ENCODE assay signal across 16 mouse cellular contexts in genomic region chr12:112507984-112508383, GRCm38 (mm10). TPM values are rescaled to one million over a fixed set of nuclear protein-coding genes. Genes with fewer than 3 reads are reported as not detected.
DNase-seq lines count a peak whose midpoint lies in the region; ATAC-seq and TF ChIP-seq lines count a peak whose summit lies in the region.
"Had no signal": no experiment of that assay in that cellular context is flagged by ENCODE, and none has a peak within 500 bp of the region (broad histone marks: within the 10 kb centered on the region; RNA-seq: fewer than 3 reads in every experiment).

No protein-coding gene starts in this region.

- no peak overlapping the region for H3ac ChIP-seq in C2C12 (ENCODE audit: control insufficient read depth, insufficient read length, low read depth)

- H3K9me3 ChIP-seq in hindbrain, embryonic 14.5 days (ENCODE audit: control insufficient read depth, low read length), result no peaks in the 10 kb centered on the region
- no peaks in the 10 kb centered on the region for H3K9me3 ChIP-seq in midbrain, embryonic 15.5 days
- H3K9me3 ChIP-seq: embryonic facial prominence, embryonic 13.5 days; lung, embryonic 15.5 days had no signal

- peak overlapping the region; percentile 75 for H3K27ac ChIP-seq in hindbrain, embryonic 14.5 days
- H3K27ac ChIP-seq in midbrain, embryonic 15.5 days, result peak overlapping the region; percentile 74
- H3K27ac ChIP-seq in kidney, adult 2 months (ENCODE audit: insufficient read depth, low read depth, low read length), result no peak overlapping the region
- H3K27ac ChIP-seq: embryonic facial prominence, embryonic 13.5 days; kidney, postnatal 0 days; lung, embryonic 15.5 days had no signal

- TF ChIP-seq POLR2A in kidney, adult 2 months (IDR thresholded peaks at IDR 0.05; ENCODE audit: low read depth, low read length), result no peak

- no peak for ATAC-seq in hindbrain, embryonic 14.5 days (ENCODE audit: low FRiP score)
- no peak for ATAC-seq in midbrain, embryonic 15.5 days (replicated peaks)

- TF ChIP-seq CTCF in C2C12 (IDR thresholded peaks at IDR 0.05; ENCODE audit: control insufficient read depth, insufficient read depth, insufficient read length), result no peak
- TF ChIP-seq CTCF in kidney, adult 2 months (conservative IDR thresholded peaks at IDR 0.05; ENCODE audit: insufficient read depth, insufficient read length, low read depth, low read length), result no peak

- H3K4me2 ChIP-seq in hindbrain, embryonic 14.5 days (replicated peaks), result peak overlapping the region; percentile 35
- peak overlapping the region; percentile 75 for H3K4me2 ChIP-seq in midbrain, embryonic 15.5 days
- H3K4me2 ChIP-seq: embryonic facial prominence, embryonic 13.5 days; liver, embryonic 11.5 days; lung, embryonic 15.5 days had no signal

- H3K36me3 ChIP-seq in C2C12 (ENCODE audit: control insufficient read depth, insufficient read depth), result no peaks in the 10 kb centered on the region
- H3K36me3 ChIP-seq in hindbrain, embryonic 14.5 days (replicated peaks; ENCODE audit: control insufficient read depth, insufficient read depth), result no peaks in the 10 kb centered on the region
- no peaks in the 10 kb centered on the region for H3K36me3 ChIP-seq in midbrain, embryonic 15.5 days (replicated peaks)
- no peaks in the 10 kb centered on the region for H3K36me3 ChIP-seq in kidney, adult 2 months (ENCODE audit: control insufficient read depth, insufficient read depth, low read length)
- H3K36me3 ChIP-seq: embryonic facial prominence, embryonic 13.5 days; lung, embryonic 15.5 days had no signal

- H3K79me3 ChIP-seq in C2C12 (ENCODE audit: low read depth), result no peaks in the 10 kb centered on the region

- H3K79me2 ChIP-seq in C2C12 (ENCODE audit: control insufficient read depth, insufficient read depth), result no peaks in the 10 kb centered on the region

- no peak overlapping the region for H3K4me3 ChIP-seq in C2C12 (ENCODE audit: insufficient read depth, poor library complexity, severe bottlenecking)
- H3K4me3 ChIP-seq in hindbrain, embryonic 14.5 days (replicated peaks; ENCODE audit: low read length), result no peak overlapping the region
- H3K4me3 ChIP-seq in midbrain, embryonic 15.5 days, result no peak overlapping the region
- no peak overlapping the region for H3K4me3 ChIP-seq in kidney, adult 2 months (ENCODE audit: insufficient read depth, low read depth, low read length)
- H3K4me3 ChIP-seq: embryonic facial prominence, embryonic 13.5 days; lung, embryonic 15.5 days had no signal

- peak overlapping the region; percentile 2; the same call in 1 of the 2 replicates for H3K9ac ChIP-seq in hindbrain, embryonic 14.5 days
- no peak overlapping the region for H3K9ac ChIP-seq in midbrain, embryonic 15.5 days
- H3K9ac ChIP-seq: embryonic facial prominence, embryonic 13.5 days; lung, embryonic 15.5 days had no signal

- 77% methylated on average over 3 of the region's 3 CpGs for WGBS in hindbrain, embryonic 14.5 days
- 81% methylated on average over 3 of the region's 3 CpGs for WGBS in midbrain, embryonic 15.5 days
- WGBS in kidney, adult 2 months, result 78% methylated on average over 3 of the region's 3 CpGs

- peaks cover 60% of the 10 kb centered on the region for H3K4me1 ChIP-seq in hindbrain, embryonic 14.5 days (replicated peaks; ENCODE audit: control insufficient read depth, insufficient read depth, low read length)
- H3K4me1 ChIP-seq in midbrain, embryonic 15.5 days, result peaks cover 65% of the 10 kb centered on the region
- H3K4me1 ChIP-seq in kidney, adult 2 months (ENCODE audit: control insufficient read depth, insufficient read depth, low read length), result 0 out of 2 replicates have a peak, but pooled peaks cover 4% of the 10 kb centered on the region

- peak; percentile 74 for DNase-seq in 3T3-L1 (ENCODE audit: low read depth, low spot score)
- no peak for DNase-seq in hindbrain, embryonic 14.5 days (ENCODE audit: low spot score)
- DNase-seq in spleen, adult 12 weeks (ENCODE audit: low spot score), result no peak
- no peak for DNase-seq in T-cell, adult 2 months (ENCODE audit: low spot score)
- DNase-seq in kidney, adult 2 months, result no peak
- DNase-seq: adrenal gland, postnatal 10 days; cerebellum, adult 2 months; heart, adult 18-20 months; layer of hippocampus, adult 9-11 months; right cerebral cortex, postnatal 25 days had no signal

- H3K27me3 ChIP-seq in C2C12 (ENCODE audit: control insufficient read depth, insufficient read depth, insufficient read length), result peaks cover 10% of the 10 kb centered on the region
- no peaks in the 10 kb centered on the region for H3K27me3 ChIP-seq in hindbrain, embryonic 14.5 days (ENCODE audit: control insufficient read depth, insufficient read depth, low read length)
- H3K27me3 ChIP-seq in midbrain, embryonic 15.5 days (replicated peaks), result peaks cover 8% of the 10 kb centered on the region; the same call in 1 of the 2 replicates
- H3K27me3 ChIP-seq in kidney, adult 2 months (replicated peaks; ENCODE audit: control insufficient read depth, insufficient read depth, low read length), result no peaks in the 10 kb centered on the region

TF ChIP-seq in C2C12, 6 proteins besides CTCF, POLR2A, EP300 and RAD21:
- TF ChIP-seq MYOG (IDR thresholded peaks at IDR 0.05; ENCODE audit: control insufficient read depth, extremely low read depth, insufficient read length), result no peak
- peak; percentile 4 for TF ChIP-seq USF1 (IDR thresholded peaks at IDR 0.05; ENCODE audit: low read depth)
- TF ChIP-seq MYOD1 (IDR thresholded peaks at IDR 0.05; ENCODE audit: control insufficient read depth, insufficient read length, low read depth), result peak; percentile 48
- no peak for TF ChIP-seq MAX (IDR thresholded peaks at IDR 0.05)
- no peak for TF ChIP-seq CEBPB (IDR thresholded peaks at IDR 0.05; ENCODE audit: low read depth)
- no peak for TF ChIP-seq FOSL1 (IDR thresholded peaks at IDR 0.05; ENCODE audit: insufficient read depth, low read length, poor library complexity, severe bottlenecking)
TF ChIP-seq in C2C12: peak in this region for 2.

RNA-seq across cellular contexts. Expression of gene Tmem179, which starts 8.6 kb away (rescaled TPM):
- polyA plus RNA-seq in C2C12 (2012; fragmentation: generic; extraction: Trizol), result 1.1 TPM
- 64.6 and 72.2 TPM in 2 replicates for polyA plus RNA-seq in hindbrain, embryonic 14.5 days (2014; fragmentation: Nextera tagmentation; extraction: Ambion mirVana)
- 87.0 and 90.2 TPM in 2 replicates for polyA plus RNA-seq in midbrain, embryonic 15.5 days (2015; fragmentation: Nextera tagmentation; extraction: Ambion mirVana)
- polyA plus RNA-seq in kidney, adult 2 months (2012; rRNA removed), result 0.45 and 1.0 TPM in 2 replicates

RNA-seq across cellular contexts. Expression of gene A530016L24Rik, which starts 18.7 kb away (rescaled TPM):
- 0.13 TPM for polyA plus RNA-seq in C2C12 (2012; fragmentation: generic; extraction: Trizol)
- 0.18 and 0.19 TPM in 2 replicates for polyA plus RNA-seq in hindbrain, embryonic 14.5 days (2014; fragmentation: Nextera tagmentation; extraction: Ambion mirVana)
- polyA plus RNA-seq in midbrain, embryonic 15.5 days (2015; fragmentation: Nextera tagmentation; extraction: Ambion mirVana), result 0.22 and 0.24 TPM in 2 replicates
- 11.4 and 16.2 TPM in 2 replicates for polyA plus RNA-seq in kidney, adult 2 months (2012; rRNA removed)

Comparison
In these comparisons a context has a peak if more than half of its experiments do, and no peak if none do; other contexts are left out.
1. RNA of gene Tmem179, which starts 8.6 kb away (polyA plus RNA-seq): 87.0 to 90.2 TPM in midbrain, embryonic 15.5 days and 64.6 to 72.2 TPM in hindbrain, embryonic 14.5 days; 1.1 TPM in C2C12 (single experiment) and 0.45 to 1.0 TPM in kidney, adult 2 months; every median in the first group is over 10 times any median in the second.